Mouse (Mus musculus) liver, embryonic 16.5 days (tissue): Measurements from ENCODE around the gene Rora. TPM values are rescaled to one million over a fixed set of nuclear protein-coding genes. Genes with fewer than 3 reads are reported as not detected.

Experiments
- ATAC-seq: fragments of 200-750 bp; cut with Nextera tagmentation; 2 replicates; pipeline ENCODE4 v1.8.0; 2017; ENCODE audit warnings: low read depth, mild to moderate bottlenecking, moderate number of reproducible peaks, moderate library complexity
- H3K27ac ChIP-seq: fragments of 300-500 bp; sonication (generic); 2 replicates; pipeline ENCODE4 v1.5.1; 2014; ENCODE audit warnings: mild to moderate bottlenecking, low read length
- H3K27me3 ChIP-seq: fragments of 300-500 bp; sonication (generic); 2 replicates; pipeline ENCODE4 v1.6.1; 2014; ENCODE audit warnings: low read depth, low read length, mixed read lengths; ENCODE audit not compliant: control insufficient read depth, insufficient read depth
- H3K36me3 ChIP-seq: fragments of 300-500 bp; sonication (generic); 2 replicates; pipeline ENCODE4 v1.6.1; 2014; ENCODE audit warnings: mild to moderate bottlenecking; ENCODE audit not compliant: control insufficient read depth, insufficient read depth
- H3K4me1 ChIP-seq: fragments of 300-500 bp; sonication (generic); 2 replicates; pipeline ENCODE4 v1.6.1; 2014; ENCODE audit warnings: low read depth, low read length, mixed read lengths; ENCODE audit not compliant: control insufficient read depth
- H3K4me2 ChIP-seq: fragments of 300-500 bp; sonication (generic); 2 replicates; pipeline ENCODE4 v1.6.1; 2014; ENCODE audit warnings: low read depth, low read length, mixed read lengths
- H3K4me3 ChIP-seq: fragments of 300-500 bp; sonication (generic); 2 replicates; pipeline ENCODE4 v1.5.1; 2014; ENCODE audit warnings: low read depth, mild to moderate bottlenecking, low read length
- H3K9ac ChIP-seq: fragments of 300-500 bp; sonication (generic); 2 replicates; pipeline ENCODE4 v1.6.1; 2014; ENCODE audit warnings: low read depth, low read length
- H3K9me3 ChIP-seq: fragments of 300-500 bp; sonication (generic); replicated peaks from 2 replicates; pipeline ENCODE4 v1.6.1; 2016; ENCODE audit warnings: low read length; ENCODE audit not compliant: control insufficient read depth
- WGBS: fragments of 180-500 bp; shearing (Covaris S2); extraction: QIAGEN DNeasy Blood & Tissue Kit; methylation state at CpG from one replicate; pipeline ENCODE4 v1.1.7; 2014; ENCODE audit not compliant: insufficient replicate concordance; 5-methylcytosine and 5-hydroxymethylcytosine counted together
- polyA plus RNA-seq: library from polyadenylated mRNA; unstranded; fragments of >200 nt; fragmentation: Nextera tagmentation; extraction: Ambion mirVana; gene quantifications from 2 replicates; pipeline ENCODE4 v1.2.1, GENCODE M21; 2015

Rora gene
- polyA plus RNA-seq, 1 experiment from 2014 or later, result 10.6 TPM

DNA sequence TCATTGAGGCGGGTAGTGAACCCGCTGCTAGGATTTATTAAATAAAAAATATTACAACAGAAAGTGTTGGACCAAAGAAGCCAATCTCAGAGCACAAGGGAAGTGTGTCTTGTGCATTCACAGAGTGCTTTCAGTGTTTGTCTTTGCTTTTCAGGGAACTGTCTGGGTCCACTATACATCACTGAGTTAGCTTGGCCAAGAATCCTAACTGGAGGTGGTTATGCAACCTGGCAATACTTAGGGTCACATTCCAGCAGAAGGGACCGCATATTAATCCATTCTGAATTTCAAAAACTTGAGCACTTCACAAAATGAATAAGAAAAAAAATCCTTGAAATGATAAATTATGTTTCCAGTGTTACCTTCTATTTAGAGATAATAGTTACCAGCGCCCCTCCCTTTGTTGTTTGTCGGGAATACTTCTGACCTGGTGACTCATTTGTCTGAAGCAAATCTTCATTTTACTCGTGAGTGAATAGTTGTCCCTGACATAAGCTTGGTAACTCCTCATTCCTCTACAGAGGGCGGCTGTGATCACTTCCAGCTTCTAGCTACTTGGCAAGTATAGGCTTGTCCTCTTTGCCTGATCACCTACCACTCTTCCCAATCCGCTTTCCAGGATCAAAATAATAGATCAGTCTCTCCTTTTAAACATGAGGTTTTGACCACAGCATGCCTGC lies 133.2 kb downstream of the Rora start:
- Histone ChIP-seq H3K36me3 (no peaks in the 10 kb centered on the region), H3K4me3 (no peak overlapping the region), H3K4me2 (no peak overlapping the region), H3K27me3 (no peaks in the 10 kb centered on the region), H3K27ac (no peak overlapping the region), H3K4me1 (no peaks in the 10 kb centered on the region; the same call in 1 of the 2 replicates), H3K9ac (no peak overlapping the region), H3K9me3 (no peaks in the 10 kb centered on the region)
- ATAC-seq, result no peak
- WGBS, result 56% methylated on average over 8 of the region's 8 CpGs

DNA sequence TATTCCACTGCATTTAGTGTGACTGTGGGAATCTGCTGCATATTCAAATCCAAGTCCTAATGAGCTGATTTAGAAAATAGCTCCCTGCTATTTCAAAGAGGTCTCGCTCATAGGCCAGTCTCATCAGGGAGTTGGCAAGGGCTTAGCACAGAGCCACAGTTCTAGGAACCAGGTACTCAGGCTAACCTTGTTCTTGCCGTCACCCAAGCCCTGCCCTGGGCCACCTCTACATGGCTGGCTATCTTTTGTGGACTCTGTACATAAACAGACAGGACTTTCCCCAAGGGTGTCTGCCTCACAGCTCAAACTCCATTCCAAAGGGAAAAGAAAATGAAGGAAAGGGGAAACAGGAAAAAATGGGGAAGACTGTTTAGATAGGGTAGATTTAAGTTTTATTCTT lies 134.1 kb downstream of the Rora start:
- no peak overlapping the region for H3K27ac ChIP-seq
- no peaks in the 10 kb centered on the region for H3K9me3 ChIP-seq
- no peaks in the 10 kb centered on the region for H3K36me3 ChIP-seq

DNA sequence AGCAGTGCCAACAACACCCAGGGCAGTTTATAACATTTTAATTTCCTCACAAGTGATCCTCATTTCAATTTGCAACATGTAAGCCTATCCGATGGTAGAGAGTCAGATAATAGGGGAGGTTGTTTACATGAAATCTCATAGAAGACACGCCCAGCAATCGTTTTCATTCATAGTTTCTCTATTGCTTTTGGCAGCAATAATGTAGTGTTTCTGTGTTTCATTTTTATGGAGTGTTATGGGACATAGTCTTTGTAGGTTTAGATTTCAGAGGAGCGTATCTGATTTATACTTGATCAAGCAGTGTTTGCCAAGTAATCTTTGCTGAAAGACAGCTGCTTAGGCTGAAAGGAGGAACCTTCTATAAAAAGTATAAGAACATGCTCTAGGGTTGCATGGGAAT lies 137.3 kb downstream of the Rora start:
- no peaks in the 10 kb centered on the region for H3K27me3 ChIP-seq
- H3K9me3 ChIP-seq, result no peaks in the 10 kb centered on the region
- 60% methylated on average over 4 of the region's 4 CpGs for WGBS
- no peaks in the 10 kb centered on the region for H3K36me3 ChIP-seq
- no peak overlapping the region for H3K4me2 ChIP-seq
- no peak overlapping the region for H3K27ac ChIP-seq
- ATAC-seq, result no peak
- no peak overlapping the region for H3K9ac ChIP-seq
- no peaks in the 10 kb centered on the region; the same call in 1 of the 2 replicates for H3K4me1 ChIP-seq
- no peak overlapping the region for H3K4me3 ChIP-seq

More for the DNA sequence above, 134.1 kb downstream of the Rora start:
- ATAC-seq, result peak; percentile 63; the same call in 1 of the 2 replicates
- Histone ChIP-seq H3K4me3 (no peak overlapping the region), H3K9ac (no peak overlapping the region), H3K4me2 (no peak overlapping the region), H3K27me3 (no peaks in the 10 kb centered on the region), H3K4me1 (no peaks in the 10 kb centered on the region; the same call in 1 of the 2 replicates)
- 58% methylated on average over 2 of the region's 2 CpGs for WGBS

DNA sequence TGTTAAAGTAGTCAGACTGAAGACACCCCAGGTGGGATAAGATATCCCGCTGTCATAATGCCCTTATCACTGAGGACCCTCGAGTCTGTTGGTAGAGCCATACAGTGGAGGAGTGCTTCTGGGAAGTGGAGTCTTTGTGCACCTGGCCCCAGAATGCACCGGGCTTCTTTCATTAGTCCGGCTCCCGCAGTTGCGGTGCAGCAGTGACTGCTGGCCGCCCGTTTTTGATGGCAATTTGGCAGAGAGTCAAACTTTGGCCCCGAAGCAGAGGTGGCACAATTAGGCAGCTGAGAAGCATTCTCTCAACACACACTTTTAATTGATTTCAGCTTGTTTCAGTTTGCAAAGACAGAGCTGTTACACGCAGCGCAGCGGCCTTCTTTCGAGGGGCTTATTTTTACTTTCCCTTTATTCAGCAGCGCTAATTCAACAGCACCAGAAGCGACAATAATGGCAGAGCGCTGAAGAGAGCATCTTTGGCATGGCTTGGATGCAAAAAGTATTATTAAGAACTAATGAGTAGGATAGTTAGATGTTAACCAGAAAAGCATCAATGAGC lies 138.5 kb downstream of the Rora start:
- Histone ChIP-seq H3K36me3 (no peaks in the 10 kb centered on the region), H3K27ac (no peak overlapping the region), H3K27me3 (no peaks in the 10 kb centered on the region), H3K9me3 (no peaks in the 10 kb centered on the region), H3K4me3 (no peak overlapping the region), H3K4me2 (no peak overlapping the region), H3K4me1 (no peaks in the 10 kb centered on the region; the same call in 1 of the 2 replicates), H3K9ac (no peak overlapping the region)
- WGBS, result 72% methylated on average over 16 of the region's 16 CpGs
- no peak for ATAC-seq

- 69% methylated on average over 13 of the region's 13 CpGs for WGBS
- no peaks in the 10 kb centered on the region for H3K27me3 ChIP-seq
- H3K4me3 ChIP-seq, result no peak overlapping the region
- H3K4me1 ChIP-seq, result no peaks in the 10 kb centered on the region
- no peak overlapping the region for H3K27ac ChIP-seq
- no peaks in the 10 kb centered on the region for H3K9me3 ChIP-seq
- no peak overlapping the region for H3K9ac ChIP-seq
- H3K36me3 ChIP-seq, result no peaks in the 10 kb centered on the region
- no peak for ATAC-seq
- no peak overlapping the region for H3K4me2 ChIP-seq
Measured at GRCm38 (mm10) chr9:68795314-68795713, 141.7 kb downstream of the Rora start.

DNA sequence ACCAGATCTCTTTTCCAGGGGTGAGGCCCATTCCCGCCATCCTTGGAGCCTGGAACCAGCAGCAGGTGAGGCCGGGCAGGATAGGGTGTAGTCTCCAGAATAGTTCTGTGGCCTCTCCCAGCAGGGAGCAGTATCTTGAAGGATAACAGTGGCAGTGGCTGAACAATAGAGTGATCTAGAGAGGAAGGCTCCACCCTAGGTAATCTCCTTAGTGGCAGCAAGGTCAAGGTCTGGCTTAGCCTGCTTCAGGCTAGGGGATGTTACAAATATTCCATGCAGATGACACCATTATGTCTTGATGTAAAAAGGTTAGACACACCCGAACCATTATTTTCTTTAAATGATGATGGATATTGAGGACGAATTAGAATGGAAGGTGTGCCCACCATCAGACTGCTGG lies 144.6 kb downstream of the Rora start:
- no peak overlapping the region for H3K4me3 ChIP-seq
- no peak for ATAC-seq
- H3K9ac ChIP-seq, result no peak overlapping the region
- no peak overlapping the region for H3K4me2 ChIP-seq
- H3K4me1 ChIP-seq, result no peaks in the 10 kb centered on the region
- no peaks in the 10 kb centered on the region for H3K27me3 ChIP-seq
- H3K27ac ChIP-seq, result no peak overlapping the region
- no peaks in the 10 kb centered on the region for H3K36me3 ChIP-seq
- 55% methylated on average over 4 of the region's 4 CpGs for WGBS
- no peaks in the 10 kb centered on the region; the same call in 1 of the 2 replicates for H3K9me3 ChIP-seq

DNA sequence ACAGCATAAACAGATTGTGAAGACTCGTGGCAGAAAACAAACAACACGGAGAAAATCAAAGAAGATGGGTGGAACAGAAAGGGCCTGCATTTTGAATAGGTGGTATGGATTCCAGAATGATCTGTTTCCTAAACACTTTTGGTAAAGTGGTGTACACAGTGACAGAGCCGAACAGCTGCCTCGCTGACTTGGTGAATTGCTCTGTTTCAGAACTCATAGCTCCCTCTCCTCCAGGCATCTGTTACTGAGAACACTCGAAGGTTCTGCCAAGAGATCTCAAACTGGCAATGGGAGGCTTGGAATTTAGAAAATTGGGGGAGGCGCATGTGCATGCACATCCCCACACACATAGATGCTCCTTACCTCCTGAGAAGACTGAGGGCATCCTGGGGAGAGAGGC lies 145.5 kb downstream of the Rora start:
- no peak for ATAC-seq
- H3K4me1 ChIP-seq, result no peaks in the 10 kb centered on the region
- H3K9me3 ChIP-seq, result no peaks in the 10 kb centered on the region; the same call in 1 of the 2 replicates
- no peaks in the 10 kb centered on the region for H3K36me3 ChIP-seq
- H3K4me3 ChIP-seq, result no peak overlapping the region
- H3K4me2 ChIP-seq, result no peak overlapping the region
- H3K27me3 ChIP-seq, result no peaks in the 10 kb centered on the region
- H3K27ac ChIP-seq, result no peak overlapping the region
- no peak overlapping the region for H3K9ac ChIP-seq
- 62% methylated on average over 6 of the region's 6 CpGs for WGBS

DNA sequence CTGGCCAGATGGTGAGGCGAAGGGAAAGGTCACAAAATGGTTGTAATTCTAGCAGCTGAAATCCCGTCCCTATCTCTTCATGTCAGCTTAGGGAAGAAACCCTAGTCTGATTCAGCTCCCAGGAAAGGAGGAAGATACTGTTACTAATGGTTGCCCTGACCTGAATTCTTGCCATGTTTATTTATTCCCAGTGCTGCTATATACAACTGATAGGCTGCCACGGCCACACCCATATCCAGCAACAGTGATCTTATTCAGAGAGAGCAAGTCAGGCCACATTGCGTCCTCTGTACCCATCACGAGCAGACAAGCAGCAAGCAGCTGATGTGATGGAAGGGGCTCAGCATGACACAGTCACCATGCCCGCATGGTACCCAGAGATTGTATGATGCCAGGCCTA lies 150.6 kb downstream of the Rora start:
- H3K4me3 ChIP-seq, result no peak overlapping the region
- ATAC-seq, result no peak
- no peak overlapping the region for H3K9ac ChIP-seq
- H3K36me3 ChIP-seq, result no peaks in the 10 kb centered on the region
- no peaks in the 10 kb centered on the region; the same call in 1 of the 2 replicates for H3K9me3 ChIP-seq
- WGBS, result 57% methylated on average over 6 of the region's 6 CpGs
- H3K4me1 ChIP-seq, result no peaks in the 10 kb centered on the region
- no peaks in the 10 kb centered on the region for H3K27me3 ChIP-seq
- H3K4me2 ChIP-seq, result no peak overlapping the region
- no peak overlapping the region for H3K27ac ChIP-seq

- Histone ChIP-seq H3K9ac (no peak overlapping the region), H3K36me3 (no peaks in the 10 kb centered on the region), H3K4me1 (no peaks in the 10 kb centered on the region), H3K4me2 (no peak overlapping the region), H3K27me3 (no peaks in the 10 kb centered on the region), H3K4me3 (no peak overlapping the region), H3K9me3 (no peaks in the 10 kb centered on the region; the same call in 1 of the 2 replicates), H3K27ac (no peak overlapping the region)
- ATAC-seq, result no peak
- 59% methylated on average over 5 of the region's 5 CpGs for WGBS
Measured at GRCm38 (mm10) chr9:68805776-68806175, 152.2 kb downstream of the Rora start.
